Mouse (Mus musculus) MEL (cell line): ENCODE measurements around the gene Sebox.

Experiments used
- BHLHE40 ChIP-seq: IDR thresholded peaks from 2 replicates; pipeline ENCODE4 v1.6.1; 2012; ENCODE audit warnings: low read depth, mild to moderate bottlenecking, inconsistent platforms, low read length, improper control_type of control experiment, borderline replicate concordance
- CHD2 ChIP-seq: IDR thresholded peaks from 2 replicates; pipeline ENCODE4 v1.6.1; 2011; ENCODE audit warnings: low read length, improper control_type of control experiment
- CTCF ChIP-seq, 3 experiments: IDR thresholded peaks in 2 of 3; conservative IDR thresholded peaks in 1 of 3; 2 replicates each; pipeline ENCODE4 v1.5.1; 2011 to 2012; ENCODE audit warnings: low read length in 3 of 3, low read depth in 2 of 3, mild to moderate bottlenecking in 2 of 3, improper control_type of control experiment in 1 of 3, inconsistent platforms in 1 of 3, mixed read lengths in 1 of 3, moderate library complexity in 1 of 3; ENCODE audit not compliant: control insufficient read depth in 1 of 3, insufficient read depth in 1 of 3, poor library complexity in 1 of 3, severe bottlenecking in 1 of 3
- E2F4 ChIP-seq: IDR thresholded peaks from 2 replicates; pipeline ENCODE4 v1.6.1; 2011; ENCODE audit warnings: low read depth, low read length, improper control_type of control experiment, borderline replicate concordance
- ETS1 ChIP-seq: IDR thresholded peaks from 2 replicates; pipeline ENCODE4 v1.6.1; 2012; ENCODE audit warnings: low read depth, mild to moderate bottlenecking, inconsistent platforms, low read length, improper control_type of control experiment, moderate library complexity
- GATA1 ChIP-seq: IDR thresholded peaks from 2 replicates; pipeline ENCODE4 v1.6.1; 2011; ENCODE audit warnings: low read depth, low read length, improper control_type of control experiment
- HCFC1 ChIP-seq: IDR thresholded peaks from 2 replicates; pipeline ENCODE4 v1.6.1; 2012; ENCODE audit warnings: low read depth, mild to moderate bottlenecking, inconsistent platforms, low read length, improper control_type of control experiment, moderate library complexity
- MAZ ChIP-seq: IDR thresholded peaks from 2 replicates; pipeline ENCODE4 v1.6.1; 2012; ENCODE audit warnings: low read depth, mild to moderate bottlenecking, inconsistent platforms, low read length, improper control_type of control experiment
- POLR2A ChIP-seq, 2 experiments: IDR thresholded peaks; 2 replicates each; pipeline ENCODE4 v1.6.1; 2011 to 2012; ENCODE audit warnings: low read length in 2 of 2, mild to moderate bottlenecking in 2 of 2, control low read depth in 1 of 2, improper control_type of control experiment in 1 of 2, low read depth in 1 of 2, moderate library complexity in 1 of 2; ENCODE audit not compliant: control insufficient read depth in 1 of 2, insufficient read depth in 1 of 2, poor library complexity in 1 of 2
- SIN3A ChIP-seq: IDR thresholded peaks from 2 replicates; pipeline ENCODE4 v1.6.1; 2012; ENCODE audit warnings: low read length, improper control_type of control experiment, inconsistent platforms
- TAL1 ChIP-seq: IDR thresholded peaks from 2 replicates; pipeline ENCODE4 v1.6.1; 2012; ENCODE audit warnings: mild to moderate bottlenecking, inconsistent platforms, low read length, moderate library complexity, mixed read lengths
- TCF12 ChIP-seq: IDR thresholded peaks from 2 replicates; pipeline ENCODE4 v1.6.1; 2014; ENCODE audit warnings: low read depth, mild to moderate bottlenecking, inconsistent platforms, low read length, improper control_type of control experiment, moderate library complexity
- USF1 ChIP-seq: IDR thresholded peaks from 2 replicates; pipeline ENCODE4 v1.6.1; 2014; ENCODE audit warnings: low read depth, mild to moderate bottlenecking, inconsistent platforms, low read length, improper control_type of control experiment, moderate library complexity
- ZMIZ1 ChIP-seq: IDR thresholded peaks from 2 replicates; pipeline ENCODE4 v1.6.1; 2012; ENCODE audit warnings: low read depth, mild to moderate bottlenecking, inconsistent platforms, low read length, improper control_type of control experiment, moderate library complexity

DNA sequence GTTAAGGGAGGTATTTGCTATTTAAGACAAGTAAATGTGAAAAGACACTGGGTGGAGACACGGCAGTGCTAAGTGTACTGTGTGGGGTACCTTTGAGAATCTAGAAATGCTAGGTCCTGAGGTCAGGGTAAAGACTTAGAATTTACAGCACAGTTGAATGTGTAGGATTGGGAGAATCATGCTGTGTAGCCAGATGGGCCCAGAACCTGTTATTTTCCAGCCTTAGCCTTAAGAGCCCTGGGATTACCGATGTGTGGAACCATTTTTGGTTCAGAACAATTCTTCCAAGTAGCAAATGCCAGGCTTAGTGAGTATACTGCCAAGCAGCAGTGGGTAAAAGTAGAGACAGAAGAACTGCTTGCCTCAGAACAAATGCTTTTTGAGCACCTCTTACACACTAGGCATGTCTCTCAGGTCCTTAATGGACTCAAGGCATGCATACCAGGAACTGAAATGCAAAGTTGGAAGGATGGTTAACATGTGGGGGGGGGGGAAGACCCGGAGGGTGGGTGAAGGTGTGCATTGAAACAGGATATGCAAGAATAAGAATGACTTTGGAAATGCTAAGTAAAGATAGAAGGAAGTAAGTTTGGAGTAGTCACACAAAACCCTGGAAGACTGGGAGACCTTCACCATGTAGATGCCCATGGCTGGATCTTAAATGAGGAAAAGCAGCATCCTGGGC, 10.0 kb downstream of the Sebox start:
- TF ChIP-seq TAL1 (no peak), CTCF (IDR thresholded peaks at IDR 0.05 in 2 of 3, conservative IDR thresholded peaks at IDR 0.05 in 1 of 3; ENCODE audit: control insufficient read depth in 1 of 3, insufficient read depth in 1 of 3, low read depth in 2 of 3, low read length in 3 of 3, poor library complexity in 1 of 3, severe bottlenecking in 1 of 3) (no peak), E2F4 (no peak), TCF12 (no peak), ZMIZ1 (no peak), ETS1 (no peak), POLR2A (IDR thresholded peaks at IDR 0.05; ENCODE audit: control insufficient read depth in 1 of 2, insufficient read depth in 1 of 2, low read depth in 1 of 2, low read length in 2 of 2, poor library complexity in 1 of 2) (0 out of 4 replicates have a peak, but pooled peaks of 1 of the 2 experiments have one; percentile 24), SIN3A (no peak), HCFC1 (no peak), GATA1 (no peak), MAZ (no peak), BHLHE40 (no peak), CHD2 (no peak), USF1 (no peak)
